8 mouse cellular contexts compared by ENCODE assay signal in the genomic region with DNA sequence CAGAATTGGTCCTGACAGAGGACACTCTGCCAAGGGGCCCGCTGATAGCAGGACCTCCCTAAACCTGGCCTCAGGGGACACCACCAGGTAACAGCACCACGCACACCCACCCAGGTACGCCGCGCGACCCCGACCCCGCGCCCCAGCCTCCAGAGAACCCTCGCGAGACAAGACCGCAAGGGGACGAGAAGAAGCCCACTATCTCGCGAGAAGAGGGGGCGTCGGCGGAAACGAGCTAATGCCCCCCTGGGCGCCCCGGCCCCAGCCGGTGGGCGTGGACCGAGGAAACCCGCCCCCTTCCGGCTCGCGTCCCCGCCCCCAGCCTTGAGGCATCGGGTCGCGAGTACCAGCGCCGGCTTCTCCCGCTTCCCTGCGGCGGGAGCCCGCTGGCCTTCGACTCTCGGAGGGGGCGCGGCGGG. TPM values are rescaled to one million over a fixed set of nuclear protein-coding genes. Genes with fewer than 3 reads are reported as not detected.
DNase-seq lines count a peak whose midpoint lies in the region; ATAC-seq and TF ChIP-seq lines count a peak whose summit lies in the region.

A gene (plus strand): TSS at position 339 of the 419 bp plus-strand sequence.

- no peak for TF ChIP-seq CTCF in brain, embryonic 14.5 days (IDR thresholded peaks at IDR 0.05; ENCODE audit: borderline replicate concordance, extremely low read depth, insufficient read depth, insufficient read length)

- peak within 1 kb of the TSS; percentile 74 for H3K4me3 ChIP-seq in forebrain, embryonic 10.5 days
- H3K4me3 ChIP-seq in heart, embryonic 15.5 days: peak within 1 kb of the TSS; percentile 94
- H3K4me3 ChIP-seq in liver, embryonic 13.5 days (replicated peaks): peak within 1 kb of the TSS; percentile 78
- peak within 1 kb of the TSS; percentile 64 for H3K4me3 ChIP-seq in neural tube, embryonic 11.5 days (ENCODE audit: low read depth, low read length)
- peak within 1 kb of the TSS; percentile 70 for H3K4me3 ChIP-seq in stomach, embryonic 16.5 days (replicated peaks; ENCODE audit: low read length)

- peak; percentile 96 for ATAC-seq in heart, embryonic 15.5 days (replicated peaks; ENCODE audit: insufficient number of reproducible peaks, insufficient read depth, low FRiP score, low read depth)
- peak; percentile 90 for ATAC-seq in liver, embryonic 13.5 days (ENCODE audit: low read depth)
- peak; percentile 91 for ATAC-seq in neural tube, embryonic 11.5 days (ENCODE audit: insufficient read depth, low FRiP score, low TSS enrichment)
- ATAC-seq in stomach, embryonic 16.5 days (ENCODE audit: insufficient read depth, low FRiP score): peak; percentile 97

- peak within 1 kb of the TSS; percentile 90 for H3K27ac ChIP-seq in forebrain, embryonic 10.5 days
- H3K27ac ChIP-seq in heart, embryonic 15.5 days: peak within 1 kb of the TSS; percentile 84
- H3K27ac ChIP-seq in liver, embryonic 13.5 days: peak within 1 kb of the TSS; percentile 47
- H3K27ac ChIP-seq in neural tube, embryonic 11.5 days (ENCODE audit: low read depth, low read length): peak within 1 kb of the TSS; percentile 69
- peak within 1 kb of the TSS; percentile 54 for H3K27ac ChIP-seq in stomach, embryonic 16.5 days (ENCODE audit: low read length)

- H3K36me3 ChIP-seq in forebrain, embryonic 10.5 days (replicated peaks): peaks cover 13% of the 10 kb centered on the region
- no peaks in the 10 kb centered on the region for H3K36me3 ChIP-seq in heart, embryonic 15.5 days
- no peaks in the 10 kb centered on the region for H3K36me3 ChIP-seq in liver, embryonic 13.5 days
- no peaks in the 10 kb centered on the region for H3K36me3 ChIP-seq in neural tube, embryonic 11.5 days (ENCODE audit: control insufficient read depth, insufficient read depth, low read length)
- no peaks in the 10 kb centered on the region for H3K36me3 ChIP-seq in stomach, embryonic 16.5 days (ENCODE audit: control insufficient read depth, insufficient read depth, low read length)

- peak within 1 kb of the TSS; percentile 93 for H3K4me2 ChIP-seq in heart, embryonic 15.5 days
- H3K4me2 ChIP-seq in liver, embryonic 13.5 days: peak within 1 kb of the TSS; percentile 96
- H3K4me2 ChIP-seq in neural tube, embryonic 11.5 days (ENCODE audit: low read depth): peak within 1 kb of the TSS; percentile 86
- peak within 1 kb of the TSS; percentile 86 for H3K4me2 ChIP-seq in stomach, embryonic 16.5 days (ENCODE audit: low read depth, low read length)

- H3K9me3 ChIP-seq in forebrain, embryonic 10.5 days: no peaks in the 10 kb centered on the region
- no peaks in the 10 kb centered on the region for H3K9me3 ChIP-seq in heart, embryonic 15.5 days (replicated peaks)
- no peaks in the 10 kb centered on the region for H3K9me3 ChIP-seq in liver, embryonic 13.5 days (replicated peaks)
- no peaks in the 10 kb centered on the region for H3K9me3 ChIP-seq in neural tube, embryonic 11.5 days (ENCODE audit: control insufficient read depth, low read length)
- H3K9me3 ChIP-seq in stomach, embryonic 16.5 days (replicated peaks; ENCODE audit: control insufficient read depth, low read length): no peaks in the 10 kb centered on the region

- TF ChIP-seq POLR2A in brain, embryonic 14.5 days (IDR thresholded peaks at IDR 0.05; ENCODE audit: borderline replicate concordance, extremely low read depth, insufficient read depth, insufficient read length, poor library complexity, severe bottlenecking): peak; percentile 80; the same call in 1 of the 2 replicates

- peak; percentile 87 for DNase-seq in CD4-positive helper T cell, adult 2 months (ENCODE audit: low read depth, low spot score)
- peak; percentile 99 for DNase-seq in brain, embryonic 14.5 days (ENCODE audit: low read depth)
- peak; percentile 94 for DNase-seq in forebrain, embryonic 10.5 days (ENCODE audit: extremely low spot score, low spot score)
- DNase-seq in kidney, postnatal 14 days: peak; percentile 94
- peak; percentile 79 for DNase-seq in liver, embryonic 13.5 days
- peak; percentile 98 for DNase-seq in neural tube, embryonic 11.5 days (ENCODE audit: low spot score)

- H3K9ac ChIP-seq in heart, embryonic 15.5 days: peak within 1 kb of the TSS; percentile 84
- peak within 1 kb of the TSS; percentile 81 for H3K9ac ChIP-seq in liver, embryonic 13.5 days
- peak within 1 kb of the TSS; percentile 72 for H3K9ac ChIP-seq in neural tube, embryonic 11.5 days (ENCODE audit: low read length)
- H3K9ac ChIP-seq in stomach, embryonic 16.5 days (ENCODE audit: low read length): peak within 1 kb of the TSS; percentile 81

- H3K27me3 ChIP-seq in forebrain, embryonic 10.5 days (ENCODE audit: poor library complexity, severe bottlenecking): peaks cover 9% of the 10 kb centered on the region
- 0 out of 2 replicates have a peak, but pooled peaks cover 2% of the 10 kb centered on the region for H3K27me3 ChIP-seq in heart, embryonic 15.5 days
- H3K27me3 ChIP-seq in liver, embryonic 13.5 days: peaks cover 15% of the 10 kb centered on the region
- no peaks in the 10 kb centered on the region for H3K27me3 ChIP-seq in neural tube, embryonic 11.5 days (ENCODE audit: control insufficient read depth, insufficient read depth, low read length)
- H3K27me3 ChIP-seq in stomach, embryonic 16.5 days (ENCODE audit: control insufficient read depth, insufficient read depth, low read length): no peaks in the 10 kb centered on the region

- peaks cover 24% of the 10 kb centered on the region for H3K4me1 ChIP-seq in forebrain, embryonic 10.5 days
- H3K4me1 ChIP-seq in heart, embryonic 15.5 days (replicated peaks): peaks cover 14% of the 10 kb centered on the region
- peaks cover 31% of the 10 kb centered on the region for H3K4me1 ChIP-seq in liver, embryonic 13.5 days (replicated peaks)
- H3K4me1 ChIP-seq in neural tube, embryonic 11.5 days (ENCODE audit: control insufficient read depth, insufficient read depth, low read length): peaks cover 7% of the 10 kb centered on the region; the same call in 1 of the 2 replicates
- peaks cover 9% of the 10 kb centered on the region; the same call in 1 of the 2 replicates for H3K4me1 ChIP-seq in stomach, embryonic 16.5 days (ENCODE audit: control insufficient read depth, insufficient read depth, low read length)

- under 1% methylated on average over 43 of the region's 43 CpGs for WGBS in forebrain, embryonic 10.5 days
- under 1% methylated on average over 19 of the region's 43 CpGs for WGBS in heart, embryonic 15.5 days
- under 1% methylated on average over 24 of the region's 43 CpGs for WGBS in liver, embryonic 13.5 days (ENCODE audit: insufficient replicate concordance)
- WGBS in neural tube, embryonic 11.5 days: under 1% methylated on average over 30 of the region's 43 CpGs
- WGBS in stomach, embryonic 16.5 days: 0% methylated on average over 43 of the region's 43 CpGs

RNA-seq across cellular contexts. Expression of the gene that starts here (rescaled TPM):
- 22.3 and 42.0 TPM in 2 replicates for polyA plus RNA-seq in brain, embryonic 14.5 days (2012; rRNA removed)
- 16.2 and 16.3 TPM in 2 replicates for polyA plus RNA-seq in forebrain, embryonic 10.5 days (2016; fragmentation: Nextera tagmentation; extraction: Ambion mirVana)
- 11.5 and 13.6 TPM in 2 replicates for polyA plus RNA-seq in heart, embryonic 15.5 days (2015; fragmentation: Nextera tagmentation; extraction: Ambion mirVana)
- polyA plus RNA-seq in liver, embryonic 13.5 days (2015; fragmentation: Nextera tagmentation; extraction: Ambion mirVana): 5.4 and 6.6 TPM in 2 replicates
- polyA plus RNA-seq in neural tube, embryonic 11.5 days (2014; fragmentation: Nextera tagmentation; extraction: Ambion mirVana): 25.3 and 27.8 TPM in 2 replicates
- polyA plus RNA-seq in stomach, embryonic 16.5 days (2015; fragmentation: Nextera tagmentation; extraction: Ambion mirVana): 13.5 and 14.5 TPM in 2 replicates

Comparison
In these comparisons a context has a peak if more than half of its experiments do, and no peak if none do; other contexts are left out.
1. Peak in every context shown above with its lines: DNase-seq, ATAC-seq, H3K4me3 ChIP-seq and H3K27ac ChIP-seq.